Mouse (Mus musculus) MEL (cell line): ENCODE results near the gene Gm49403. TPM values are rescaled to one million over a fixed set of nuclear protein-coding genes. Genes with fewer than 3 reads are reported as not detected.

ENCODE experiments used
- DNase-seq: peaks from one replicate; pipeline ENCODE4 v3.0.0; 2011; ENCODE audit warnings: low read depth, low spot score
- H3K27ac ChIP-seq: 2 replicates; pipeline ENCODE4 v1.5.1; 2012; ENCODE audit warnings: low read depth, mild to moderate bottlenecking, control low read depth, low read length, moderate library complexity; ENCODE audit not compliant: control insufficient read depth
- H3K27me3 ChIP-seq, 2 experiments: fragments of 150-350 bp in 1 of 2; sonication (generic) in 1 of 2; 2 replicates each; pipeline ENCODE4 v1.6.1; 2012; ENCODE audit warnings: low read length in 2 of 2, mild to moderate bottlenecking in 2 of 2, improper control_type of control experiment in 1 of 2, moderate library complexity in 1 of 2; ENCODE audit not compliant: insufficient read depth in 2 of 2, control insufficient read depth in 1 of 2
- H3K36me3 ChIP-seq, 2 experiments: 2 replicates each; pipeline ENCODE4 v1.6.1; 2012 to 2014; ENCODE audit warnings: low read length in 2 of 2, improper control_type of control experiment in 1 of 2, inconsistent platforms in 1 of 2, mild to moderate bottlenecking in 1 of 2; ENCODE audit not compliant: insufficient read depth in 2 of 2, control insufficient read depth in 1 of 2
- H3K4me1 ChIP-seq, 2 experiments: fragments of 150-350 bp in 1 of 2; sonication (generic) in 1 of 2; 2 replicates each; pipeline ENCODE4 v1.6.1; 2012; ENCODE audit warnings: low read length in 2 of 2, improper control_type of control experiment in 1 of 2, mild to moderate bottlenecking in 1 of 2; ENCODE audit not compliant: insufficient read depth in 2 of 2, control insufficient read depth in 1 of 2
- H3K4me3 ChIP-seq, 2 experiments: fragments of 150-350 bp in 1 of 2; sonication (generic) in 1 of 2; 2 replicates each; pipeline ENCODE4 v1.5.1; 2012; ENCODE audit warnings: low read depth in 2 of 2, low read length in 2 of 2, mild to moderate bottlenecking in 2 of 2, moderate library complexity in 2 of 2, control low read depth in 1 of 2, improper control_type of control experiment in 1 of 2; ENCODE audit not compliant: control insufficient read depth in 1 of 2, insufficient read depth in 1 of 2
- H3K79me2 ChIP-seq: 2 replicates; pipeline ENCODE4 v1.6.1; 2012; ENCODE audit warnings: mild to moderate bottlenecking, low read length, moderate library complexity; ENCODE audit not compliant: control insufficient read depth, poor library complexity, insufficient read depth
- H3K9ac ChIP-seq: 2 replicates; pipeline ENCODE4 v1.6.1; 2012; ENCODE audit warnings: low read depth, mild to moderate bottlenecking, control low read depth, low read length, moderate library complexity; ENCODE audit not compliant: control insufficient read depth, poor library complexity, severe bottlenecking
- H3K9me3 ChIP-seq: fragments of 150-350 bp; sonication (generic); replicated peaks from 2 replicates; pipeline ENCODE4 v1.6.1; 2012; ENCODE audit warnings: mild to moderate bottlenecking, low read length, improper control_type of control experiment, moderate library complexity; ENCODE audit not compliant: insufficient read depth
- BHLHE40 ChIP-seq: IDR thresholded peaks from 2 replicates; pipeline ENCODE4 v1.6.1; 2012; ENCODE audit warnings: low read depth, mild to moderate bottlenecking, inconsistent platforms, low read length, improper control_type of control experiment, borderline replicate concordance
- CHD1 ChIP-seq: IDR thresholded peaks from 2 replicates; pipeline ENCODE4 v1.6.1; 2012; ENCODE audit warnings: low read depth, mild to moderate bottlenecking, inconsistent platforms, low read length, improper control_type of control experiment
- CTCF ChIP-seq, 3 experiments: IDR thresholded peaks in 2 of 3; conservative IDR thresholded peaks in 1 of 3; 2 replicates each; pipeline ENCODE4 v1.5.1; 2011 to 2012; ENCODE audit warnings: low read length in 3 of 3, low read depth in 2 of 3, mild to moderate bottlenecking in 2 of 3, improper control_type of control experiment in 1 of 3, inconsistent platforms in 1 of 3, mixed read lengths in 1 of 3, moderate library complexity in 1 of 3; ENCODE audit not compliant: control insufficient read depth in 1 of 3, insufficient read depth in 1 of 3, poor library complexity in 1 of 3, severe bottlenecking in 1 of 3
- ELF1 ChIP-seq: IDR thresholded peaks from 2 replicates; pipeline ENCODE4 v1.6.1; 2014; ENCODE audit warnings: low read depth, mild to moderate bottlenecking, inconsistent platforms, low read length, improper control_type of control experiment, moderate library complexity
- ETS1 ChIP-seq: IDR thresholded peaks from 2 replicates; pipeline ENCODE4 v1.6.1; 2012; ENCODE audit warnings: low read depth, mild to moderate bottlenecking, inconsistent platforms, low read length, improper control_type of control experiment, moderate library complexity
- HCFC1 ChIP-seq: IDR thresholded peaks from 2 replicates; pipeline ENCODE4 v1.6.1; 2012; ENCODE audit warnings: low read depth, mild to moderate bottlenecking, inconsistent platforms, low read length, improper control_type of control experiment, moderate library complexity
- KAT2A ChIP-seq: conservative IDR thresholded peaks from 2 replicates; pipeline ENCODE4 v1.6.1; 2012; ENCODE audit warnings: low read depth, low read length, improper control_type of control experiment, inconsistent platforms
- MAFK ChIP-seq: IDR thresholded peaks from 2 replicates; pipeline ENCODE4 v1.6.1; 2011; ENCODE audit warnings: low read depth, mild to moderate bottlenecking, low read length, improper control_type of control experiment, borderline replicate concordance
- MEF2A ChIP-seq: IDR thresholded peaks from 2 replicates; pipeline ENCODE4 v1.6.1; 2014; ENCODE audit warnings: low read depth, mild to moderate bottlenecking, inconsistent platforms, low read length, improper control_type of control experiment; ENCODE audit not compliant: poor library complexity, insufficient replicate concordance, severe bottlenecking; ENCODE audit errors: extremely low read depth
- MXI1 ChIP-seq: IDR thresholded peaks from 2 replicates; pipeline ENCODE4 v1.6.1; 2011; ENCODE audit warnings: mild to moderate bottlenecking, low read depth, low read length, improper control_type of control experiment
- MYC ChIP-seq: IDR thresholded peaks from 2 replicates; pipeline ENCODE4 v1.6.1; 2011; ENCODE audit warnings: low read depth, mild to moderate bottlenecking, low read length, improper control_type of control experiment, moderate library complexity
- NELFE ChIP-seq: IDR thresholded peaks from 2 replicates; pipeline ENCODE4 v1.6.1; 2011; ENCODE audit warnings: low read depth, low read length, improper control_type of control experiment
- POLR2A ChIP-seq, 2 experiments: IDR thresholded peaks; 2 replicates each; pipeline ENCODE4 v1.6.1; 2011 to 2012; ENCODE audit warnings: low read length in 2 of 2, mild to moderate bottlenecking in 2 of 2, control low read depth in 1 of 2, improper control_type of control experiment in 1 of 2, low read depth in 1 of 2, moderate library complexity in 1 of 2; ENCODE audit not compliant: control insufficient read depth in 1 of 2, insufficient read depth in 1 of 2, poor library complexity in 1 of 2
- POLR2AphosphoS2 ChIP-seq: IDR thresholded peaks from 2 replicates; pipeline ENCODE4 v1.6.1; 2011; ENCODE audit warnings: low read length, improper control_type of control experiment
- RCOR1 ChIP-seq: IDR thresholded peaks from 2 replicates; pipeline ENCODE4 v1.6.1; 2012; ENCODE audit warnings: low read depth, mild to moderate bottlenecking, inconsistent platforms, low read length, improper control_type of control experiment
- SIN3A ChIP-seq: IDR thresholded peaks from 2 replicates; pipeline ENCODE4 v1.6.1; 2012; ENCODE audit warnings: low read length, improper control_type of control experiment, inconsistent platforms
- TAL1 ChIP-seq: IDR thresholded peaks from 2 replicates; pipeline ENCODE4 v1.6.1; 2012; ENCODE audit warnings: mild to moderate bottlenecking, inconsistent platforms, low read length, moderate library complexity, mixed read lengths
- TBP ChIP-seq: IDR thresholded peaks from 2 replicates; pipeline ENCODE4 v1.8.0; 2011; ENCODE audit warnings: low read depth, low read length, improper control_type of control experiment
- TCF12 ChIP-seq: IDR thresholded peaks from 2 replicates; pipeline ENCODE4 v1.6.1; 2014; ENCODE audit warnings: low read depth, mild to moderate bottlenecking, inconsistent platforms, low read length, improper control_type of control experiment, moderate library complexity
- USF1 ChIP-seq: IDR thresholded peaks from 2 replicates; pipeline ENCODE4 v1.6.1; 2014; ENCODE audit warnings: low read depth, mild to moderate bottlenecking, inconsistent platforms, low read length, improper control_type of control experiment, moderate library complexity
- ZC3H11A ChIP-seq: IDR thresholded peaks from 2 replicates; pipeline ENCODE4 v1.6.1; 2012; ENCODE audit warnings: low read depth, mild to moderate bottlenecking, inconsistent platforms, low read length, improper control_type of control experiment
- ZMIZ1 ChIP-seq: IDR thresholded peaks from 2 replicates; pipeline ENCODE4 v1.6.1; 2012; ENCODE audit warnings: low read depth, mild to moderate bottlenecking, inconsistent platforms, low read length, improper control_type of control experiment, moderate library complexity
- ZNF384 ChIP-seq: IDR thresholded peaks from 2 replicates; pipeline ENCODE4 v1.6.1; 2012; ENCODE audit warnings: low read depth, mild to moderate bottlenecking, inconsistent platforms, low read length, improper control_type of control experiment
- polyA plus RNA-seq, 2 experiments: library from polyadenylated mRNA; stranded (reverse) in 1 of 2; unstranded in 1 of 2; fragments of >175 nt in 1 of 2; fragments of >200 nt in 1 of 2; gene quantifications; 2 replicates each; pipeline versions ENCODE4 v1.2.1 to v1.2.4; 2012; ENCODE audit warnings: low replicate concordance in 2 of 2, low read depth in 1 of 2; ENCODE audit not compliant: insufficient read length in 2 of 2, insufficient read depth in 1 of 2, missing spikeins in 1 of 2
- total RNA-seq: library from RNA; depleted of rRNA; stranded (reverse); fragments of 300-350 nt; gene quantifications from 2 replicates; pipeline ENCODE4 v1.2.3, GENCODE M21; 2012

The Gm49403 gene
- total and polyA plus RNA-seq, 3 experiments, result not detected

DNA sequence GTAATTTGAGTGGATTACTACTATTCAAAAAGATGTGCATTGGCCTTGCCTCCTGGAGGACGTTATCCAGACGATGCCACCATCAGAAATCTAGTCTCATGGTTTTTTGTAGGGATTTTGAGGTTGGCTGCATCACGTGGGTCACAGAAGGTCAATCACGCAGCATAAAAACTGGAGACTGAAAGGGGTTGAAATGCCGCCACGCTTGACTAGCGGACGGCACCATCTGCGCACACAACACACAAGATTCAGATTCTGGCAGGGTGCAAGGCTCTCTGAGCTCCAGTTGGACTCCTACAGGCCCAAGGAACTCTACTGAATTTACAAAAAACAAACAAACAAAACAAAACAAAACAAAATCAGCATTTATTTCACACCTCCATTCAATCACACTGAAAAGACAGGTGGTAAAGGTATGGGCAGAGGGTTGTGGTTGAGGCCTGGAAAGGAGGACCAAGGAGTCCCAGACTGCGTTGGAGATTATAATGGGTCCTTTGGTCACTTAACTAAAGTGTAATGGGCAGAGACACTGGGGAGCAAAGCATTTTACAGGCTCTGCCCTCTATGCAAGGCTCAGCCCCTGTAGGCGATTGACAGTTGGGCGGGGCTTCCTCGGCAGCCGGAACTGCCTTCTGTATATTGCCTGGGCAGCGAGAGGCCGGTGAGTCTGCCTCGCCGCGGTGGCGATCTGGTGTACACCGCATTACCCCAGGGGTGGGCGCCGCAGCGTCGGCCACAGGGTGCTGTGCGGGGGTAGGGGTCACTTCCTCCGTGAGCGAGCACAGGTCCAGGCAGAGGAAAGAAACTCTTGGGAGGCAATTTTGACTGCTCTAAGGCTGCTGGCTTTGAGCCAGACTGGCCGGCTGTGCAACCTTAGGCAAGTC lies 43.6 kb upstream of the Gm49403 start:
- peak; percentile 81 for DNase-seq
- H3K27ac ChIP-seq, result no peak overlapping the region; the same call in 1 of the 2 replicates
- H3K9me3 ChIP-seq, result no peaks in the 10 kb centered on the region
- H3K4me1 ChIP-seq, result peaks cover 3 to 17% of the 10 kb centered on the region in 2 experiments
- no peaks in the 10 kb centered on the region; the same call in 1 of the 2 replicates for H3K79me2 ChIP-seq
- H3K27me3 ChIP-seq, result no peaks in the 10 kb centered on the region
- TF ChIP-seq RCOR1, result no peak
- TF ChIP-seq USF1, result 0 out of 2 replicates have a peak, but pooled peaks have one; percentile 7
- TF ChIP-seq BHLHE40, result no peak
- TF ChIP-seq ZNF384, result no peak
- peak; percentile 45; the same call in 1 of the 2 replicates for TF ChIP-seq ELF1
- TF ChIP-seq KAT2A, result no peak
- no peak for TF ChIP-seq ZC3H11A
- 0 out of 2 replicates have a peak, but pooled peaks have one; percentile 9 for TF ChIP-seq ETS1
- TF ChIP-seq POLR2A (IDR thresholded peaks at IDR 0.05; ENCODE audit: control insufficient read depth in 1 of 2, insufficient read depth in 1 of 2, low read depth in 1 of 2, low read length in 2 of 2, poor library complexity in 1 of 2), result peak; percentile 61 to 70; a peak in 3 of 4 replicates
- TF ChIP-seq TCF12, result 0 out of 2 replicates have a peak, but pooled peaks have one; percentile 4
- 0 out of 2 replicates have a peak, but pooled peaks have one; percentile 55 for TF ChIP-seq ZMIZ1
- 0 out of 6 replicates have a peak, but pooled peaks of 1 of the 3 experiments have one; percentile 1 for TF ChIP-seq CTCF (IDR thresholded peaks at IDR 0.05 in 2 of 3, conservative IDR thresholded peaks at IDR 0.05 in 1 of 3; ENCODE audit: control insufficient read depth in 1 of 3, insufficient read depth in 1 of 3, low read depth in 2 of 3, low read length in 3 of 3, poor library complexity in 1 of 3, severe bottlenecking in 1 of 3)
- TF ChIP-seq TAL1, result no peak
- peak; percentile 60; the same call in 1 of the 2 replicates for TF ChIP-seq POLR2AphosphoS2
- no peak for TF ChIP-seq CHD1
- TF ChIP-seq TBP, result no peak
- peak; percentile 74 for TF ChIP-seq NELFE
- no peak; the same call in 1 of the 2 replicates for TF ChIP-seq HCFC1
- TF ChIP-seq MXI1, result peak; percentile 48
- no peak for TF ChIP-seq MEF2A
- TF ChIP-seq SIN3A, result peak; percentile 57; the same call in 1 of the 2 replicates
- TF ChIP-seq MAFK, result no peak
- no peak for TF ChIP-seq MYC
- TF ChIP-seq, all 39 proteins: peak for 11
- Histone ChIP-seq H3K36me3 (peaks cover 1 to 14% of the 10 kb centered on the region in 2 experiments), H3K4me3 (peak overlapping the region; percentile 77 to 96), H3K9ac (peak overlapping the region; percentile 83)
